Mouse (Mus musculus): Measurements from ENCODE around the gene Kif1b. TPM values are rescaled to one million over a fixed set of nuclear protein-coding genes. Genes with fewer than 3 reads are reported as not detected.

Kif1b gene
- polyA plus RNA-seq, 1 experiment from 2014 or later: 41.6 TPM

- Histone ChIP-seq H3K4me1 (no peaks in the 10 kb centered on the region), H3K27ac (no peak overlapping the region), H3K4me3 (no peak overlapping the region), H3K27me3 (no peaks in the 10 kb centered on the region), H3K9ac (no peak overlapping the region), H3K9me3 (no peaks in the 10 kb centered on the region), H3K36me3 (peaks cover 58% of the 10 kb centered on the region), H3K4me2 (no peak overlapping the region)
- 66% methylated on average over 3 of the region's 3 CpGs for WGBS
- no peak for ATAC-seq (ENCODE audit: insufficient number of reproducible peaks, low FRiP score, low TSS enrichment, low read depth)
Observed at GRCm38 (mm10) chr4:149261466-149261865, 46.0 kb downstream of the Kif1b start.

GRCm38 (mm10) chr4:149260911-149261310, 46.6 kb downstream of the Kif1b start:
- Histone ChIP-seq H3K27ac (no peak overlapping the region), H3K9ac (no peak overlapping the region), H3K36me3 (peaks cover 58% of the 10 kb centered on the region), H3K4me3 (no peak overlapping the region), H3K27me3 (no peaks in the 10 kb centered on the region), H3K4me2 (no peak overlapping the region), H3K4me1 (no peaks in the 10 kb centered on the region), H3K9me3 (no peaks in the 10 kb centered on the region)
- 91% methylated on average over 3 of the region's 3 CpGs for WGBS
- ATAC-seq (ENCODE audit: insufficient number of reproducible peaks, low FRiP score, low TSS enrichment, low read depth): no peak

GRCm38 (mm10) chr4:149259391-149260094, 48.0 kb downstream of the Kif1b start:
- Histone ChIP-seq H3K9me3 (no peaks in the 10 kb centered on the region), H3K4me3 (no peak overlapping the region), H3K27me3 (no peaks in the 10 kb centered on the region), H3K9ac (no peak overlapping the region), H3K36me3 (peaks cover 59% of the 10 kb centered on the region), H3K27ac (no peak overlapping the region), H3K4me1 (no peaks in the 10 kb centered on the region), H3K4me2 (no peak overlapping the region)
- ATAC-seq (ENCODE audit: insufficient number of reproducible peaks, low FRiP score, low TSS enrichment, low read depth): no peak
- 92% methylated on average over 9 of the region's 9 CpGs for WGBS

GRCm38 (mm10) chr4:149258926-149259325, 48.6 kb downstream of the Kif1b start:
- WGBS: 87% methylated on average over 3 of the region's 3 CpGs
- no peak for ATAC-seq (ENCODE audit: insufficient number of reproducible peaks, low FRiP score, low TSS enrichment, low read depth)
- H3K36me3 ChIP-seq: peaks cover 59% of the 10 kb centered on the region

GRCm38 (mm10) chr4:149256511-149257300, 50.8 kb downstream of the Kif1b start:
- Histone ChIP-seq H3K4me1 (no peaks in the 10 kb centered on the region), H3K4me2 (no peak overlapping the region), H3K27ac (no peak overlapping the region), H3K27me3 (no peaks in the 10 kb centered on the region), H3K4me3 (no peak overlapping the region), H3K9me3 (no peaks in the 10 kb centered on the region), H3K36me3 (peaks cover 55% of the 10 kb centered on the region), H3K9ac (no peak overlapping the region)
- ATAC-seq (ENCODE audit: insufficient number of reproducible peaks, low FRiP score, low TSS enrichment, low read depth): no peak
- WGBS: 85% methylated on average over 15 of the region's 15 CpGs

More at GRCm38 (mm10) chr4:149258926-149259325, 48.6 kb downstream of the Kif1b start:
- no peak overlapping the region for H3K9ac ChIP-seq
- no peaks in the 10 kb centered on the region for H3K9me3 ChIP-seq
- no peak overlapping the region for H3K4me2 ChIP-seq
- H3K4me1 ChIP-seq: no peaks in the 10 kb centered on the region
- H3K27me3 ChIP-seq: no peaks in the 10 kb centered on the region
- H3K4me3 ChIP-seq: no peak overlapping the region
- no peak overlapping the region for H3K27ac ChIP-seq

- no peak for ATAC-seq (ENCODE audit: insufficient number of reproducible peaks, low FRiP score, low TSS enrichment, low read depth)
- Histone ChIP-seq H3K9me3 (no peaks in the 10 kb centered on the region), H3K9ac (no peak overlapping the region), H3K4me1 (no peaks in the 10 kb centered on the region), H3K27me3 (no peaks in the 10 kb centered on the region), H3K4me3 (no peak overlapping the region), H3K4me2 (no peak overlapping the region), H3K27ac (peak overlapping the region; percentile 47; the same call in 1 of the 2 replicates), H3K36me3 (peaks cover 59% of the 10 kb centered on the region)
- WGBS: 36% methylated on average over 13 of the region's 13 CpGs
Observed at GRCm38 (mm10) chr4:149255277-149256270, 51.9 kb downstream of the Kif1b start.

GRCm38 (mm10) chr4:149254827-149255226, 52.7 kb downstream of the Kif1b start:
- H3K4me2 ChIP-seq: no peak overlapping the region
- H3K4me1 ChIP-seq: no peaks in the 10 kb centered on the region
- ATAC-seq (ENCODE audit: insufficient number of reproducible peaks, low FRiP score, low TSS enrichment, low read depth): no peak
- H3K9me3 ChIP-seq: no peaks in the 10 kb centered on the region
- peaks cover 58% of the 10 kb centered on the region for H3K36me3 ChIP-seq
- no peak overlapping the region for H3K4me3 ChIP-seq
- H3K9ac ChIP-seq: no peak overlapping the region
- no peaks in the 10 kb centered on the region for H3K27me3 ChIP-seq
- H3K27ac ChIP-seq: no peak overlapping the region
- WGBS: 85% methylated on average over 4 of the region's 4 CpGs

- no peak for ATAC-seq (ENCODE audit: insufficient number of reproducible peaks, low FRiP score, low TSS enrichment, low read depth)
- H3K36me3 ChIP-seq: peaks cover 62% of the 10 kb centered on the region
- H3K27ac ChIP-seq: no peak overlapping the region
- no peaks in the 10 kb centered on the region for H3K9me3 ChIP-seq
- H3K9ac ChIP-seq: no peak overlapping the region
- H3K4me1 ChIP-seq: no peaks in the 10 kb centered on the region
- no peak overlapping the region for H3K4me2 ChIP-seq
- H3K27me3 ChIP-seq: no peaks in the 10 kb centered on the region
- 89% methylated on average over 1 of the region's 1 CpGs for WGBS
- no peak overlapping the region for H3K4me3 ChIP-seq
Observed at GRCm38 (mm10) chr4:149249311-149249710, 58.2 kb downstream of the Kif1b start.

- H3K4me2 ChIP-seq: no peak overlapping the region
- H3K27me3 ChIP-seq: no peaks in the 10 kb centered on the region
- no peak overlapping the region for H3K4me3 ChIP-seq
- no peak overlapping the region for H3K9ac ChIP-seq
- H3K27ac ChIP-seq: no peak overlapping the region
- no peaks in the 10 kb centered on the region for H3K4me1 ChIP-seq
- H3K36me3 ChIP-seq: peaks cover 66% of the 10 kb centered on the region
- no peaks in the 10 kb centered on the region for H3K9me3 ChIP-seq
- 76% methylated on average over 5 of the region's 5 CpGs for WGBS
- no peak for ATAC-seq (ENCODE audit: insufficient number of reproducible peaks, low FRiP score, low TSS enrichment, low read depth)
Observed at GRCm38 (mm10) chr4:149247772-149248171, 59.7 kb downstream of the Kif1b start.

- Histone ChIP-seq H3K27ac (no peak overlapping the region), H3K4me2 (no peak overlapping the region), H3K9ac (no peak overlapping the region), H3K27me3 (no peaks in the 10 kb centered on the region), H3K4me3 (no peak overlapping the region), H3K4me1 (no peaks in the 10 kb centered on the region), H3K9me3 (no peaks in the 10 kb centered on the region), H3K36me3 (peaks cover 65% of the 10 kb centered on the region)
- 90% methylated on average over 8 of the region's 8 CpGs for WGBS
- ATAC-seq (ENCODE audit: insufficient number of reproducible peaks, low FRiP score, low TSS enrichment, low read depth): no peak
Observed at GRCm38 (mm10) chr4:149247156-149247633, 60.3 kb downstream of the Kif1b start.

GRCm38 (mm10) chr4:149246578-149247155, 60.8 kb downstream of the Kif1b start:
- Histone ChIP-seq H3K4me1 (no peaks in the 10 kb centered on the region), H3K9ac (no peak overlapping the region), H3K36me3 (peaks cover 64% of the 10 kb centered on the region), H3K4me3 (no peak overlapping the region), H3K4me2 (no peak overlapping the region), H3K27me3 (no peaks in the 10 kb centered on the region), H3K9me3 (no peaks in the 10 kb centered on the region), H3K27ac (no peak overlapping the region)
- WGBS: 81% methylated on average over 7 of the region's 7 CpGs
- no peak for ATAC-seq (ENCODE audit: insufficient number of reproducible peaks, low FRiP score, low TSS enrichment, low read depth)
